Mouse (Mus musculus) thymus, adult 2 months (tissue): Measurements from ENCODE around the gene Hcrtr1.

Experiments
- CTCF ChIP-seq: fragments of 200-500 bp; IDR thresholded peaks from 2 replicates; pipeline ENCODE4 v1.5.1; 2012; ENCODE audit warnings: mild to moderate bottlenecking, control low read depth, low read length, moderate library complexity, borderline replicate concordance; ENCODE audit not compliant: control insufficient read depth, poor library complexity, insufficient read depth; ENCODE audit errors: extremely low read depth
- POLR2A ChIP-seq: fragments of 200-500 bp; IDR thresholded peaks from 2 replicates; pipeline ENCODE4 v1.6.1; 2012; ENCODE audit warnings: mild to moderate bottlenecking, low read length, control low read depth, moderate library complexity; ENCODE audit not compliant: control insufficient read depth, poor library complexity, insufficient read depth; ENCODE audit errors: extremely low read depth

DNA sequence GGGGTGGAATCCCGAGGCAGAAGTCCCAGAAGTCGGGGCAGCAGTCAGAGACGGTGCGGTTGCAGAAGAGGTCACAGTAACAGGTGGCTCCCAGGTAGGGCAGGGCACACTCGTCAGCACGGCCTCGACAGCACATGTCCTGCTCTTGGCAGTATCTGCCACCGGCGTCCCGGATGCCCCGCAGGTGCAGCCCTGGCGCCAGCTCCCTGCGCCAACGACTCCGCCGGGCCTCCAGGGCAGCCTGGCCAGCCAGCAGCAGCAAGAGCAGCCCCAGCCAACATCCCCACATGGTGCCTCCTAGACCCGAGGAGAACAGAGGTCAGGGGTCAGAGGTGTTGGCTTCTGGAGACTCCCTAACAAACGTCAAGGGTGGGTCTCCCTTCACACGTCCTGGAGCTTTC is 34.8 kb upstream of the Hcrtr1 start:
- TF ChIP-seq POLR2A, result no peak
- TF ChIP-seq CTCF, result no peak
